Mouse (Mus musculus) liver, adult 2 months (tissue): ENCODE results near the gene Phf12.

ENCODE experiments used
- CTCF ChIP-seq: fragments of 200-500 bp; IDR thresholded peaks from 2 replicates; pipeline ENCODE4 v1.5.1; 2011; ENCODE audit warnings: low read depth, low read length, control low read depth
- POLR2A ChIP-seq: fragments of 200-500 bp; IDR thresholded peaks from 2 replicates; pipeline ENCODE4 v1.6.1; 2011; ENCODE audit warnings: low read length, control low read depth; ENCODE audit not compliant: insufficient read depth; ENCODE audit errors: extremely low read depth

DNA sequence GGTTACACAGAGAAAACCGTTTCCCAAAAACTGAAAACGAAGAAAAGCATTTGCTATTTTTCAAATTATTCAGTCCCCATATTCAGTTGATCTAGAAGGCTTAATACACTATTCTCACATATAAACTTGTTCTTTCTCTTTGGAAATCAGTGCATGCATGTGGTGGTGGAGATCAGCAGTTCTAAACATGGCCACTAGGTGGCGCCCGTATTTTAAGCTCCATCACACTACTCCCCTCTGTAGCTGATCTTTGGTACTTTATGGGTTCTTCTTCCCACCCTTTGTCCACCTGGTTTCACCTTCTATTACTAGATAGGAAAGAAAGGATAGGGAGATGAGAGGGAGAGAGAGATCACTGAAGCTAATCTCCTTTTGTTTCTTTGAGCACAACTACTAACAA, 37.1 kb downstream of the Phf12 start:
- TF ChIP-seq CTCF (peak; percentile 71), POLR2A (no peak)
